Mouse (Mus musculus) hindbrain, embryonic 14.5 days (tissue): ENCODE data around the gene Atxn2l. TPM values are rescaled to one million over a fixed set of nuclear protein-coding genes. Genes with fewer than 3 reads are reported as not detected.

Experiments
- ATAC-seq: fragments of 200-750 bp; cut with Nextera tagmentation; 2 replicates; pipeline ENCODE4 v1.8.0; 2017; ENCODE audit warnings: moderate number of reproducible peaks, mild to moderate bottlenecking, moderate TSS enrichment, moderate library complexity; ENCODE audit not compliant: low FRiP score
- DNase-seq: peaks from one replicate; pipeline ENCODE4 v3.0.0-alpha.2; 2015; ENCODE audit warnings: low spot score
- H3K27ac ChIP-seq: fragments of 300-500 bp; sonication (generic); 2 replicates; pipeline ENCODE4 v1.5.1; 2014; ENCODE audit warnings: mild to moderate bottlenecking, moderate library complexity
- H3K27me3 ChIP-seq: fragments of 300-500 bp; sonication (generic); 2 replicates; pipeline ENCODE4 v1.6.1; 2014; ENCODE audit warnings: mild to moderate bottlenecking, low read length, mixed read lengths; ENCODE audit not compliant: control insufficient read depth, insufficient read depth
- H3K36me3 ChIP-seq: fragments of 300-500 bp; sonication (generic); replicated peaks from 2 replicates; pipeline ENCODE4 v1.6.1; 2014; ENCODE audit not compliant: control insufficient read depth, insufficient read depth
- H3K4me1 ChIP-seq: fragments of 300-500 bp; sonication (generic); replicated peaks from 2 replicates; pipeline ENCODE4 v1.6.1; 2014; ENCODE audit warnings: antibody characterized with exemption, low read length, mixed read lengths; ENCODE audit not compliant: control insufficient read depth, insufficient read depth
- H3K4me2 ChIP-seq: fragments of 300-500 bp; sonication (generic); replicated peaks from 2 replicates; pipeline ENCODE4 v1.6.1; 2014; ENCODE audit warnings: mild to moderate bottlenecking, moderate library complexity
- H3K4me3 ChIP-seq: fragments of 300-500 bp; sonication (generic); replicated peaks from 2 replicates; pipeline ENCODE4 v1.5.1; 2014; ENCODE audit warnings: mild to moderate bottlenecking, low read length
- H3K9ac ChIP-seq: fragments of 300-500 bp; sonication (generic); 2 replicates; pipeline ENCODE4 v1.6.1; 2014
- H3K9me3 ChIP-seq: fragments of 300-500 bp; sonication (generic); 2 replicates; pipeline ENCODE4 v1.6.1; 2016; ENCODE audit warnings: low read length; ENCODE audit not compliant: control insufficient read depth
- WGBS: fragments of 180-500 bp; shearing (Covaris S2); extraction: QIAGEN DNeasy Blood & Tissue Kit; methylation state at CpG from one replicate; pipeline ENCODE4 v1.1.7; 2014; 5-methylcytosine and 5-hydroxymethylcytosine counted together
- polyA plus RNA-seq: library from polyadenylated mRNA; unstranded; fragments of >200 nt; fragmentation: Nextera tagmentation; extraction: Ambion mirVana; gene quantifications from 2 replicates; pipeline ENCODE4 v1.2.1, GENCODE M21; 2014

Gene Atxn2l
- polyA plus RNA-seq, 1 experiment from 2014 or later = 72.6 TPM

DNA sequence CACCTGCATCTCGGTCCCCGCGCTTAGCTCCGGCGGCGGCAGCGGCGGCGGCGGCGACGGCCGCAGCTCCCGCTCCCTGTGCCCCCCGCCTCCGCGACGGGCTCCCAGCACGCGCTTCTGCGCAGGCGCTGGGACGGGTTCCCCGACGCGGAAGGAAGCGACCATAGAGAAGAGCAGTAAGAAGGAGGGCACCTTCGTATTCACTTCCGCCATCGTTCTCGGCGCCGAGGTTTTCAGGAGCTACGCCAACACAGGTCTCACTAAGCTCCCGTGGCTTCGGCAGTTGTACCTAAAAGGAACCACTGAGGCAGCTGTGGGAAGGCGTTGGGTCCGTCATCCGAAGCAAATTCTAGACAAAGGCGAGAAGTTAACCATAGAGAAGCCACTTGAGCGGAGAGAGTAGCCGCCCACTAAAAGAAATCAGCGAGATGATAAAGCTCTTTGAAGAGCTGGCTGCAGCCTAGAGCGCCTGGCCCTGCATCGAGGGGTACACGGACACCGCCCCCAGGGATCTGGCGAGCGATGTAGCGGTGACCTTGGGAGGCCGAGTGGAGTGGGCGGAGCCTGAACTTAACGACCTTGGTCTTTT is 28.1 kb downstream of the Atxn2l start, which contains the start of gene Sh2b1:
Sh2b1 (minus strand) TSS at position 432 of the 589 bp plus-strand sequence.
- Histone ChIP-seq H3K27ac (peak within 1 kb of the TSS; percentile 94), H3K9me3 (no peaks in the 10 kb centered on the region), H3K4me1 (peaks cover 15% of the 10 kb centered on the region), H3K4me2 (peak within 1 kb of the TSS; percentile 69), H3K4me3 (peak within 1 kb of the TSS; percentile 51), H3K27me3 (no peaks in the 10 kb centered on the region), H3K9ac (peak within 1 kb of the TSS; percentile 76), H3K36me3 (peaks cover 27% of the 10 kb centered on the region)
- DNase-seq (peak; percentile 95), ATAC-seq (peak; percentile 92)
- 1% methylated on average over 53 of the region's 53 CpGs for WGBS

DNA sequence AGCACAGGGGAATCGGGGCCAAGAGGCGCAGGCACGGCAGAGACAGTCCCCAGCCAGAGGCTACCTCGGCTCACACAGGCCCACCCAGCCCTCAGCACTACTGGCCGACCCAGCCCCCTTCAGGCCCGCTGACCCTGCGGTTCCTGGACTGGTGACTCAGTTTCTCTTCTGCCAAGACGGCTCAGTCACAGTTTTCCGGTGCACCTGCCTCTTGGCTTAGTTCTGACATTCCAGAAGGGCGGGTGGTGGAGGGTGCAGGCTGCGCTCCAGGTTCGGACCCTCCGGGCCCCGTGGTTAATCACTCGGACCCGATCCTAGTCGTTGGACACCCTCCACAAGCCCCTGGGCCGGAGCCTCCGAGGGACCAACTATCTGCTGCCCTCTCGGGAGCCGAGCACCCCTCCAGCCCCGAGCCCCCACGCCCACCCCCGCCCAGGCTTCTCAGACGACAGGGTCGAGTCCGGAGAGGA is 28.7 kb downstream of the Atxn2l start:
- ATAC-seq = peak; percentile 44; the same call in 1 of the 2 replicates
- Histone ChIP-seq H3K9me3 (no peaks in the 10 kb centered on the region), H3K4me3 (peak overlapping the region; percentile 51), H3K4me1 (peaks cover 15% of the 10 kb centered on the region), H3K36me3 (peaks cover 31% of the 10 kb centered on the region), H3K27me3 (no peaks in the 10 kb centered on the region), H3K4me2 (peak overlapping the region; percentile 69), H3K9ac (peak overlapping the region; percentile 76), H3K27ac (peak overlapping the region; percentile 94)
- under 1% methylated on average over 24 of the region's 27 CpGs for WGBS
- no peak for DNase-seq

DNA sequence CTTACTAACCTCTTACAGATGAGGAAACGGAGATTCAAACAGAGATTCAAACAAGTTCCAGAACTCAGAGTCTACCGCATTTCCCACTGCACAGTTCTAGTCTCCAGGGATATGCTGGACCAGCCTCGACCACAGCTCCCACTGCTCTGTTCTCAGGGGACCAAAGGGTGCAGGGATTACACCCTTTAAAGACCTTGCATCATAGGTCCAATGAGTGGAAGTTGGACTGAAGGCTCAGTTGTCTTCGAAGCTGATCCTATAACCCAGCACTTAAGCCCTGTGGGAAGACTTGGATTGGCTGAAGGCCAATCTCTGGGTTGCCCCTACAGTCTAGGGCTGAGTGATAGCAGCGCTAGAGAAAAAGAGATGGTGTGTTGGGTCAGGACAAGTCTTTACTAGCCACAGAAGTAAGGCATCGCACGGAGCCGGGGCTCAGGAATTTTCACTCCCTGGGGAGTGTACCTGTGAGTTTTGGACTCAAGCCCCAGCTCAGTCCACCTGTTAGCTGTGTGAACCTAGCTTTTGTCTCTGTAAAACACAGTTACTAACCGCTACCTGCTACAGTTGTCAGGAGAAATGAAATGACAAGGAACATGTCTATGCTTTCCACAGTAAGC is 29.7 kb downstream of the Atxn2l start:
- WGBS = 89% methylated on average over 9 of the region's 9 CpGs
- ATAC-seq = no peak
- no peak overlapping the region for H3K27ac ChIP-seq
- peak overlapping the region; percentile 69 for H3K4me2 ChIP-seq
- H3K9ac ChIP-seq = peak overlapping the region; percentile 76
- H3K36me3 ChIP-seq = peaks cover 41% of the 10 kb centered on the region
- peaks cover 15% of the 10 kb centered on the region for H3K4me1 ChIP-seq
- peak overlapping the region; percentile 51 for H3K4me3 ChIP-seq
- no peaks in the 10 kb centered on the region for H3K27me3 ChIP-seq
- DNase-seq = no peak
- no peaks in the 10 kb centered on the region for H3K9me3 ChIP-seq

DNA sequence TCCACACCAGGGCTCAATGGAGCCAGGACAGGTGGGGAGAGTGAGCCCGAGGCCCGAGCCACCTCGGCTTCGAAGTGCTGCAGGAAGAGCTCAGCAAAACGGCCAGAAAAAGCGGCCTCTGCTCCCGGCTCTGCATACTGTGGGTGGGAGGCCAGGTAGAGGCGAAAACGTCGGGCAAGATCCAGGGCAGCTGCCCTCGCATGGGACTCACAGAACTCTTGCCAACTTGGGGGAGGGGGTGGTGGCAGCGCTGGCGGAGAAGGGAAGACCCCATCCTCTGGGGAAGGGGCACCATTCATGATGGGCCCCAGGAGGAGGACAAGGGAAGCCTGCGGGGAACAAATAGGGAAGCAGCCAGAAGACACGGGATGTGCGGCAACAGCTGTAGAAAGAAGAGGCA is 30.5 kb downstream of the Atxn2l start:
- Histone ChIP-seq H3K4me1 (peaks cover 15% of the 10 kb centered on the region), H3K36me3 (peaks cover 49% of the 10 kb centered on the region)
- 93% methylated on average over 16 of the region's 16 CpGs for WGBS

DNA sequence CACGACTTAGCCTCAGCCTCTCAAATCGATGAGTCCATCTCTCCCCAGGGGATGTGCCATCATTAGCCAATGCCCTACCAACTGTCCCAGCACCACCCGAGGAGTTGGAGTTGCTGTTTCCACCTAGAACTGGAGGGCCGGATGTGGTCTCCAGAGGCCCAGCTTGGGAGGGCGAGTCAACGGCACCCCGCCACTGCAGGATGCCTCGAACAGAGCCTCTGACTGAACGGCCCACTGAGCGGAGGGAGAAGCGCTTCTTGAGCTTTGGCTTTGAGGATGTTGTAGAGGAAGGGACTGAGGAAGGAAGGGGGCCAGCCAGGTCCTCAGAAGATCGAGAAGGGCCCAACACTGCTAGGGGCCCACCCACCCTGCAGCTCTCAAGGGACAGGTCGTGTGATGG is 30.9 kb downstream of the Atxn2l start:
- no peak overlapping the region for H3K4me3 ChIP-seq
- no peaks in the 10 kb centered on the region for H3K27me3 ChIP-seq
- H3K27ac ChIP-seq = no peak overlapping the region
- 92% methylated on average over 13 of the region's 13 CpGs for WGBS
- H3K36me3 ChIP-seq = peaks cover 53% of the 10 kb centered on the region
- H3K9me3 ChIP-seq = no peaks in the 10 kb centered on the region
- H3K9ac ChIP-seq = no peak overlapping the region
- H3K4me2 ChIP-seq = no peak overlapping the region
- ATAC-seq (no peak), DNase-seq (no peak)
- peaks cover 15% of the 10 kb centered on the region for H3K4me1 ChIP-seq

More for the DNA sequence above, 30.5 kb downstream of the Atxn2l start:
- DNase-seq (no peak), ATAC-seq (no peak)
- H3K9me3 ChIP-seq = no peaks in the 10 kb centered on the region
- no peak overlapping the region for H3K27ac ChIP-seq
- H3K9ac ChIP-seq = no peak overlapping the region
- H3K4me3 ChIP-seq = no peak overlapping the region
- no peaks in the 10 kb centered on the region for H3K27me3 ChIP-seq
- no peak overlapping the region for H3K4me2 ChIP-seq

DNA sequence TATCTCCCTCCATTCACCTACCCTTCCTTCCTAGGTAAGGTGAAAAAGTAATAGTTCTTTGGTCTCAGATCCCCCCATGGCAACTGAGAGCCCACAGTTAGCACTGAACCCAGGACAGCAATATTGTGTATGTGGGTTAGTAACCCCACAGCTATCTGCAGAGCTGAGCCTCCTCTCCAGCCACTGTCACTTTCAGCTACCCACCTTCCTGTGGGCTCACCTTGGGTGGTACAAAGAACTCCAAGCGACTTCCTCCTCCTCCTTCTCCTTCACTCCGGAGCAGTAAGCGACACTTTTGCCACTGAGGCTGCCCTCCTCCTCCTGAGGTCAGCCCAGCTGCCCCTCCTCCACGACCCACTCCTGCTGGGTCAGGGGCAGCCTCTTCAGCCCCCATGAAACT is 31.4 kb downstream of the Atxn2l start:
- no peak for ATAC-seq
- H3K4me3 ChIP-seq = no peak overlapping the region
- no peak overlapping the region for H3K27ac ChIP-seq
- H3K9ac ChIP-seq = no peak overlapping the region
- peaks cover 58% of the 10 kb centered on the region for H3K36me3 ChIP-seq
- DNase-seq = no peak
- WGBS = 87% methylated on average over 4 of the region's 4 CpGs
- H3K9me3 ChIP-seq = no peaks in the 10 kb centered on the region
- H3K27me3 ChIP-seq = no peaks in the 10 kb centered on the region
- H3K4me1 ChIP-seq = peaks cover 15% of the 10 kb centered on the region
- H3K4me2 ChIP-seq = no peak overlapping the region

DNA sequence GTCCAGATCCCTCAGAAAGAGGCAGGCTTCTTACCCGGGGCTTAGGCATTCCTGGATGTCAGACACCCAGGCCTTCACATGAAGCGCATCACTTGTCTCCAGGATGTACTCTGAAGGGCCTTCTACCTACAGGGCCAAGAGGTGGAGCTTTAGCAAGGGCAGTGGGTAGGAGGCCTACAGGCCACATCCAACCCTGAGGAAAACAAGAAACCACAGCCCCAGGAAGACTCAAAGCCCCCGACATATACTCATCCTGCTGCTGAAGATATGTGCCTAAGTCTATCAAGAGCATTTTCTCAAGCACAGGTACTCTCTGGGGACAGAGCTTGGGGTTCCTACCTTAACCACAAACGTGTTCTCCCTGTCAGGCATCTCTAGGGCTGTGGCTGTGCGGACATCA is 31.9 kb downstream of the Atxn2l start:
- Histone ChIP-seq H3K4me3 (no peak overlapping the region), H3K9ac (no peak overlapping the region), H3K9me3 (no peaks in the 10 kb centered on the region), H3K36me3 (peaks cover 63% of the 10 kb centered on the region), H3K4me1 (peaks cover 15% of the 10 kb centered on the region), H3K4me2 (no peak overlapping the region), H3K27me3 (no peaks in the 10 kb centered on the region), H3K27ac (no peak overlapping the region)
- DNase-seq (no peak), ATAC-seq (no peak)
- 92% methylated on average over 5 of the region's 5 CpGs for WGBS

DNA sequence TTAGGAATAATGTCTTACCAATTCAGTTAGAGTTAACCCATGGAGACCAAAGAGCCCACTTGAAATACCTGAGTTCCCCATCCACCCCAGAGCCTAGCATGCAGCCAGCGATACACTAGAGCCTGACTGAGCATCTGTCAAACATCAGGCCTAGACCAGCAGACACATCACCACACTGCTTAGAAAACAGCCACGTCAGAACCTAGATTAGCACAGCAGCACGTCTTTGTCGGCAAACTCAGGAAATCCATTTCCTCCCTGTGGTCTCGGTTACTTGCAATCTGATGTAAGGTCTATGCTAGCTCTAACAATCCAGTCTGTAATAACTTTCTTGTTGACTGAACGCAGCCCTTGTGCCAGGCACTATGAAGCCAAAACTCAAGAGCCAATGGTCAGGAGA is 33.2 kb downstream of the Atxn2l start:
- Histone ChIP-seq H3K4me3 (no peak overlapping the region), H3K27me3 (no peaks in the 10 kb centered on the region), H3K4me2 (no peak overlapping the region), H3K4me1 (peaks cover 10% of the 10 kb centered on the region), H3K27ac (no peak overlapping the region), H3K9me3 (no peaks in the 10 kb centered on the region), H3K36me3 (peaks cover 66% of the 10 kb centered on the region), H3K9ac (no peak overlapping the region)
- DNase-seq = no peak
- WGBS = 94% methylated on average over 6 of the region's 6 CpGs
- ATAC-seq = no peak

DNA sequence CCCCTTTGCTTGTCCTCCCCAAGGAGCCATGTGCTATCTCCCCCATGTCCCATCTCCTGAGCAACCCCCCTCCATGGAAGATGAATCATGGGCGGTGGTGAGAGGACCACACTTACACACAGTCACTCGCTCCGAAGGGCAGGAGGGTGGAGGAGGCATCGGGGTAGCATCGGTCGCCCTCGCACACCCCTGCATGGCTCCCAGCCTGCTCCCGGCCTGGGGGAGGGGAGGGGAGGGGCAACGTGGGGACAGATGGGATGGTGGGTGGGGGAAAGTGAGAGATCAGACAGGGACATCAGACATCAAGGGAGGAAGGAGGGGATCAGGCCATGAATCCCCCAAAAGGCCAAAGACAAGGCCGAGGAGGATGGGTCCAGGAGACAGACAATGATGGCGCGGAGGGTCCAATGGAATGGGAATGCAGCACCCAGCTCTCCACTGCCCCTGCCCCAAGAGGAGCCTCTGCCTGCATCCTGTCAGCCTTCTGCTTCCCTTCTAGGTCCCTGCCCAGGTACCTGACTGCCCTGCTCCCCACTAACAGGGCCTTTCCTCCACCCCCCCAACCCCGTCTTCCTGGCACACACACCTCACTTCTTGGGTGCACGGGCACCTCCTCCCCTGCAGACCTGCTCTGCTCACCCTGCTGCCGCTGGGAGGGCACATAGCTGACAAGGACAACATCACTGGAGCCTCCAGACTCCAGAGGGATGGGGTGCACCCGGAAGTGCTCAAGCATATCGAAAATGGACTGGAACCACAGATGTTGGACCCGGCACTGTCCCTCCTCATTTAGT is 35.2 kb downstream of the Atxn2l start:
- Histone ChIP-seq H3K4me1 (no peaks in the 10 kb centered on the region), H3K4me2 (no peak overlapping the region), H3K9me3 (no peaks in the 10 kb centered on the region), H3K27ac (no peak overlapping the region), H3K36me3 (peaks cover 66% of the 10 kb centered on the region), H3K9ac (no peak overlapping the region), H3K27me3 (no peaks in the 10 kb centered on the region), H3K4me3 (no peak overlapping the region)
- ATAC-seq (no peak), DNase-seq (no peak)
- WGBS = 91% methylated on average over 18 of the region's 18 CpGs
